10 mouse cellular contexts compared by ENCODE assay signal in genomic region chr6:124712918-124713317, GRCm38 (mm10). TPM values are rescaled to one million over a fixed set of nuclear protein-coding genes. Genes with fewer than 3 reads are reported as not detected.
A peak's percentile ranks its signal among the peaks of the same experiment; 100 is the strongest.
DNase-seq lines count a peak whose midpoint lies in the region; ATAC-seq and TF ChIP-seq lines count a peak whose summit lies in the region.
"Had no signal": no experiment of that assay in that cellular context is flagged by ENCODE, and none has a peak within 500 bp of the region (broad histone marks: within the 10 kb centered on the region; RNA-seq: fewer than 3 reads in every experiment).

No protein-coding gene starts in this region.

- no peak for TF ChIP-seq POLR2A in embryonic fibroblast, embryonic 13.5 days (IDR thresholded peaks at IDR 0.05; ENCODE audit: low read depth, low read length)

- TF ChIP-seq CTCF in lung, embryonic 14.5 days (IDR thresholded peaks at IDR 0.05; ENCODE audit: low read depth) = no peak
- no peak for TF ChIP-seq CTCF in embryonic fibroblast, embryonic 13.5 days (IDR thresholded peaks at IDR 0.05; ENCODE audit: borderline replicate concordance, insufficient read depth, low read length)
- TF ChIP-seq CTCF in intestine, postnatal 0 days (IDR thresholded peaks at IDR 0.05; ENCODE audit: low read depth) = no peak

- peaks cover 53% of the 10 kb centered on the region for H3K36me3 ChIP-seq in lung, embryonic 14.5 days (ENCODE audit: insufficient read depth)
- peaks cover 34% of the 10 kb centered on the region for H3K36me3 ChIP-seq in intestine, postnatal 0 days (ENCODE audit: control insufficient read depth, insufficient read depth)
- peaks cover 26% of the 10 kb centered on the region for H3K36me3 ChIP-seq in neural tube, embryonic 14.5 days (ENCODE audit: control insufficient read depth, insufficient read depth, low read length)

- H3K27ac ChIP-seq in lung, embryonic 14.5 days (ENCODE audit: low read depth) = peak overlapping the region; percentile 70
- H3K27ac ChIP-seq in embryonic fibroblast, embryonic 13.5 days (ENCODE audit: insufficient read depth, low read length) = no peak overlapping the region
- peak overlapping the region; percentile 88 for H3K27ac ChIP-seq in intestine, postnatal 0 days (ENCODE audit: low read depth, low read length)
- no peak overlapping the region for H3K27ac ChIP-seq in neural tube, embryonic 14.5 days (ENCODE audit: low read depth, low read length)

- peaks cover 14% of the 10 kb centered on the region for H3K4me1 ChIP-seq in lung, embryonic 14.5 days (ENCODE audit: insufficient read depth)
- H3K4me1 ChIP-seq in embryonic fibroblast, embryonic 13.5 days (ENCODE audit: control insufficient read depth, insufficient read depth, low read length) = no peaks in the 10 kb centered on the region; the same call in 1 of the 2 replicates
- H3K4me1 ChIP-seq in intestine, postnatal 0 days (replicated peaks; ENCODE audit: control insufficient read depth, insufficient read depth, low read length) = peaks cover 7% of the 10 kb centered on the region
- H3K4me1 ChIP-seq in neural tube, embryonic 14.5 days (ENCODE audit: control insufficient read depth, insufficient read depth, low read length) = peaks cover 17% of the 10 kb centered on the region

- H3K9me3 ChIP-seq in lung, embryonic 14.5 days (ENCODE audit: low read depth, low read length) = no peaks in the 10 kb centered on the region
- no peaks in the 10 kb centered on the region for H3K9me3 ChIP-seq in intestine, postnatal 0 days (ENCODE audit: control insufficient read depth)
- H3K9me3 ChIP-seq in neural tube, embryonic 14.5 days (ENCODE audit: control insufficient read depth, low read length) = no peaks in the 10 kb centered on the region

- no peak for ATAC-seq in lung, embryonic 14.5 days (ENCODE audit: insufficient read depth)
- no peak for ATAC-seq in intestine, postnatal 0 days
- ATAC-seq in neural tube, embryonic 14.5 days (ENCODE audit: low read depth) = no peak

- peak overlapping the region; percentile 97 for H3K4me3 ChIP-seq in lung, embryonic 14.5 days (ENCODE audit: low read depth, low read length)
- peak overlapping the region; percentile 98 for H3K4me3 ChIP-seq in embryonic fibroblast, embryonic 13.5 days (ENCODE audit: insufficient read depth, low read length)
- peak overlapping the region; percentile 85 for H3K4me3 ChIP-seq in intestine, postnatal 0 days (ENCODE audit: low read depth, low read length)
- peak overlapping the region; percentile 67 for H3K4me3 ChIP-seq in neural tube, embryonic 14.5 days (ENCODE audit: low read depth, low read length)

- peak overlapping the region; percentile 93 for H3K9ac ChIP-seq in lung, embryonic 14.5 days
- H3K9ac ChIP-seq in intestine, postnatal 0 days (ENCODE audit: low read depth, low read length) = peak overlapping the region; percentile 83
- H3K9ac ChIP-seq in neural tube, embryonic 14.5 days (replicated peaks; ENCODE audit: low read depth, low read length) = peak overlapping the region; percentile 71

- H3K27me3 ChIP-seq in lung, embryonic 14.5 days (ENCODE audit: insufficient read depth, low read length) = no peaks in the 10 kb centered on the region
- no peaks in the 10 kb centered on the region for H3K27me3 ChIP-seq in intestine, postnatal 0 days (replicated peaks; ENCODE audit: control insufficient read depth, insufficient read depth, low read length)
- H3K27me3 ChIP-seq in neural tube, embryonic 14.5 days (ENCODE audit: control insufficient read depth, insufficient read depth, low read length) = no peaks in the 10 kb centered on the region

- 14% methylated on average over 11 of the region's 11 CpGs for WGBS in lung, embryonic 14.5 days
- WGBS in intestine, postnatal 0 days = 3% methylated on average over 11 of the region's 11 CpGs
- WGBS in neural tube, embryonic 14.5 days = 23% methylated on average over 11 of the region's 11 CpGs

- H3K4me2 ChIP-seq in lung, embryonic 14.5 days = peak overlapping the region; percentile 99
- peak overlapping the region; percentile 92 for H3K4me2 ChIP-seq in intestine, postnatal 0 days (replicated peaks; ENCODE audit: low read depth)
- H3K4me2 ChIP-seq in neural tube, embryonic 14.5 days (ENCODE audit: low read depth, low read length) = peak overlapping the region; percentile 96

- no peak for DNase-seq in lung, embryonic 14.5 days
- DNase-seq in lung, postnatal 25 days (ENCODE audit: low spot score) = no peak
- no peak for DNase-seq in frontal cortex, postnatal 25 days (ENCODE audit: low spot score in 2 of 2)
- DNase-seq in natural killer cell, adult 2 months (ENCODE audit: low spot score in 2 of 2) = no peak
- no peak for DNase-seq in layer of hippocampus, adult 18-20 months (ENCODE audit: low spot score in 2 of 2)
- DNase-seq: adrenal gland, adult 2 months; kidney, adult 9 months had no signal

RNA-seq across cellular contexts. Expression of gene Phb2, which starts 0.8 kb away (rescaled TPM):
- 354 and 377 TPM in 2 replicates for polyA plus RNA-seq in lung, embryonic 14.5 days (2014; fragmentation: Nextera tagmentation; extraction: Ambion mirVana)
- 249 and 253 TPM in 2 replicates for polyA plus RNA-seq in embryonic fibroblast, embryonic 13.5 days (2011; ENCODE audit: insufficient read length, low read depth, missing spikeins)
- 249 and 255 TPM in 2 replicates for polyA plus RNA-seq in intestine, postnatal 0 days (2015; fragmentation: Nextera tagmentation; extraction: Ambion mirVana)
- polyA plus RNA-seq in neural tube, embryonic 14.5 days (2014; fragmentation: Nextera tagmentation; extraction: Ambion mirVana) = 242 and 258 TPM in 2 replicates
- 100 to 1,000 TPM; 115 to 123 TPM for total RNA-seq in layer of hippocampus, adult 18-20 months (2021)

RNA-seq across cellular contexts. Expression of gene Emg1, which starts 0.9 kb away (rescaled TPM):
- 214 and 228 TPM in 2 replicates for polyA plus RNA-seq in lung, embryonic 14.5 days (2014; fragmentation: Nextera tagmentation; extraction: Ambion mirVana)
- polyA plus RNA-seq in embryonic fibroblast, embryonic 13.5 days (2011; ENCODE audit: insufficient read length, low read depth, missing spikeins) = 67.1 and 68.9 TPM in 2 replicates
- 96.6 and 97.3 TPM in 2 replicates for polyA plus RNA-seq in intestine, postnatal 0 days (2015; fragmentation: Nextera tagmentation; extraction: Ambion mirVana)
- 94.2 and 99.8 TPM in 2 replicates for polyA plus RNA-seq in neural tube, embryonic 14.5 days (2014; fragmentation: Nextera tagmentation; extraction: Ambion mirVana)
- 10 to 100 TPM; 52.6 to 58.2 TPM for total RNA-seq in layer of hippocampus, adult 18-20 months (2021)

RNA-seq across cellular contexts. Expression of gene Ptpn6, which starts 25.6 kb away (rescaled TPM):
- polyA plus RNA-seq in lung, embryonic 14.5 days (2014; fragmentation: Nextera tagmentation; extraction: Ambion mirVana) = 12.1 and 12.6 TPM in 2 replicates
- polyA plus RNA-seq in embryonic fibroblast, embryonic 13.5 days (2011; ENCODE audit: insufficient read length, low read depth, missing spikeins) = 0.53 and 4.3 TPM in 2 replicates
- polyA plus RNA-seq in intestine, postnatal 0 days (2015; fragmentation: Nextera tagmentation; extraction: Ambion mirVana) = 17.4 TPM in 2 replicates
- 2.6 and 4.4 TPM in 2 replicates for polyA plus RNA-seq in neural tube, embryonic 14.5 days (2014; fragmentation: Nextera tagmentation; extraction: Ambion mirVana)
- 1 to 10 TPM; 4.1 to 4.6 TPM for total RNA-seq in layer of hippocampus, adult 18-20 months (2021)

RNA-seq across cellular contexts. Expression of gene Grcc10, which starts 28.3 kb away (rescaled TPM):
- 429 and 440 TPM in 2 replicates for polyA plus RNA-seq in lung, embryonic 14.5 days (2014; fragmentation: Nextera tagmentation; extraction: Ambion mirVana)
- polyA plus RNA-seq in embryonic fibroblast, embryonic 13.5 days (2011; ENCODE audit: insufficient read length, low read depth, missing spikeins) = 149 and 157 TPM in 2 replicates
- polyA plus RNA-seq in intestine, postnatal 0 days (2015; fragmentation: Nextera tagmentation; extraction: Ambion mirVana) = 238 and 259 TPM in 2 replicates
- polyA plus RNA-seq in neural tube, embryonic 14.5 days (2014; fragmentation: Nextera tagmentation; extraction: Ambion mirVana) = 634 and 689 TPM in 2 replicates
- 100 to 1,000 TPM; 358 to 368 TPM for total RNA-seq in layer of hippocampus, adult 18-20 months (2021)

RNA-seq across cellular contexts. Expression of gene Gm45234, which starts 42.9 kb away (rescaled TPM):
- polyA plus RNA-seq in lung, embryonic 14.5 days (2014; fragmentation: Nextera tagmentation; extraction: Ambion mirVana) = not detected in 2 replicates
- 0.58 and 0.63 TPM in 2 replicates for polyA plus RNA-seq in embryonic fibroblast, embryonic 13.5 days (2011; ENCODE audit: insufficient read length, low read depth, missing spikeins)
- not detected in 2 replicates for polyA plus RNA-seq in intestine, postnatal 0 days (2015; fragmentation: Nextera tagmentation; extraction: Ambion mirVana)
- polyA plus RNA-seq in neural tube, embryonic 14.5 days (2014; fragmentation: Nextera tagmentation; extraction: Ambion mirVana) = not detected in 2 replicates
- total RNA-seq in layer of hippocampus, adult 18-20 months (2021) = not detected
- total RNA-seq: adrenal gland, adult 2 months had no signal
- polyA plus RNA-seq: adrenal gland, adult 2 months had no signal

Comparison
In these comparisons a context has a peak if more than half of its experiments do, and no peak if none do; other contexts are left out.
1. H3K27ac ChIP-seq: peak in lung, embryonic 14.5 days (single experiment) and intestine, postnatal 0 days (single experiment); none in embryonic fibroblast, embryonic 13.5 days (single experiment) and neural tube, embryonic 14.5 days (single experiment).
2. Peak in every context shown above with its lines, with median percentiles within 50 percentile points of each other: H3K4me2 ChIP-seq, H3K4me3 ChIP-seq and H3K9ac ChIP-seq.